Mouse (Mus musculus) embryonic facial prominence, embryonic 11.5 days (tissue): Measurements from ENCODE around the gene Bdkrb2. TPM values are rescaled to one million over a fixed set of nuclear protein-coding genes. Genes with fewer than 3 reads are reported as not detected.

Experiments used
- ATAC-seq: fragments of 200-750 bp; cut with Nextera tagmentation; replicated peaks from 2 replicates; pipeline ENCODE4 v1.8.0; 2017; ENCODE audit warnings: low read depth; ENCODE audit not compliant: insufficient number of reproducible peaks, low FRiP score, low TSS enrichment
- DNase-seq: peaks from one replicate; pipeline ENCODE4 v3.0.0-alpha.2; 2015; ENCODE audit warnings: low spot score
- H3K27ac ChIP-seq: fragments of 300-500 bp; sonication (generic); replicated peaks from 2 replicates; pipeline ENCODE4 v1.5.1; 2014; ENCODE audit warnings: mild to moderate bottlenecking, low read depth, low read length, control low read depth
- H3K27me3 ChIP-seq: fragments of 300-500 bp; sonication (generic); 2 replicates; pipeline ENCODE4 v1.6.1; 2014; ENCODE audit warnings: mild to moderate bottlenecking, low read length, moderate library complexity, mixed read lengths; ENCODE audit not compliant: control insufficient read depth, insufficient read depth
- H3K36me3 ChIP-seq: fragments of 300-500 bp; sonication (generic); replicated peaks from 2 replicates; pipeline ENCODE4 v1.6.1; 2014; ENCODE audit warnings: low read depth, mild to moderate bottlenecking, low read length, moderate library complexity, mixed read lengths; ENCODE audit not compliant: control insufficient read depth, insufficient read depth
- H3K4me1 ChIP-seq: fragments of 300-500 bp; sonication (generic); 2 replicates; pipeline ENCODE4 v1.6.1; 2014; ENCODE audit warnings: low read length, mixed read lengths; ENCODE audit not compliant: control insufficient read depth, insufficient read depth
- H3K4me2 ChIP-seq: fragments of 300-500 bp; sonication (generic); 2 replicates; pipeline ENCODE4 v1.6.1; 2014; ENCODE audit warnings: low read depth, mild to moderate bottlenecking, control low read depth, low read length, moderate library complexity
- H3K4me3 ChIP-seq: fragments of 300-500 bp; sonication (generic); 2 replicates; pipeline ENCODE4 v1.5.1; 2014; ENCODE audit warnings: low read depth, low read length, control low read depth
- H3K9ac ChIP-seq: fragments of 300-500 bp; sonication (generic); replicated peaks from 2 replicates; pipeline ENCODE4 v1.6.1; 2014; ENCODE audit warnings: mild to moderate bottlenecking, control low read depth, low read length
- H3K9me3 ChIP-seq: fragments of 300-500 bp; sonication (generic); replicated peaks from 2 replicates; pipeline ENCODE4 v1.6.1; 2016; ENCODE audit warnings: mild to moderate bottlenecking, low read length, inconsistent platforms, mixed read lengths; ENCODE audit not compliant: control insufficient read depth
- WGBS: fragments of 180-500 bp; shearing (Covaris S2); extraction: QIAGEN DNeasy Blood & Tissue Kit; methylation state at CpG from one replicate; pipeline ENCODE4 v1.1.7; 2014; 5-methylcytosine and 5-hydroxymethylcytosine counted together
- polyA plus RNA-seq: library from polyadenylated mRNA; unstranded; fragments of >200 nt; fragmentation: Nextera tagmentation; extraction: Ambion mirVana; gene quantifications from 2 replicates; pipeline ENCODE4 v1.2.1, GENCODE M21; 2014

Gene Bdkrb2
- polyA plus RNA-seq, result 0.17 and 0.21 TPM in 2 replicates

DNA sequence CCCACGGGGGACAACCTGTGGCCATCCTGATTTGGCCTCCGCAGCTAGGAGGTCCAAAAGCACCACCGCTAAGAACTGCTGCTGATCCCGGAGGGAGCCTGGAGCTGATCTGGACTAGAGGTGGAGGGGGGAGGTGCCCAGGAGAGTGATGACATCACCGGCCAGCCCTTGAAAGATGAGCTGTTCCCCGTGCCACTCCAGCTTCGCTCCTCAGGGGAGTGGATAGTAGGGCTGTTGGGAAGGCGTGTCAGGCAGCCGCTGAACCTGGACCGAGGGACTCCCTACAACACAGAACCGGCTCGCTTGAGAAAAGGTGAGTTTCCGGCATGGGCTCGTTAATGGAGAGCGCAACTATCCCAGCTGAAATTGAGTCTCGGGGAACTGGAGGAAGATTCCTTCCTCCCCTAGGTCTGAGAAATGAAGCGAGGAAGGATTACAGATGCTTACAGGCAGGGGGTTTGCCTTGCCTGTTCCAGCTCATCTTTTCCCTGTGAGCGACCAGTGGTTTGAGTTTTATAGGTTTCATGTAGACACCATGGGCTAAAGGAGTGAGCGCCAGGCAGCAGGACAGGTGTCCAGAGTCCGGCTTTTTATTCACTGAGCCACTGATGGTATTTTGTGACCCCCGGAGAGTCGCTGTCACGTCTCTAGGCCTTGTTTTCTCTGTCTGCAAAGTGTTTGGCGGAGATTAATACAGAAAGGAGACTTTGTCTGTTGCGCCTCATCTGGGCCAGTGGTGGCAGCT is at the start of gene Bdkrb2:
TSS of gene Bdkrb2 (plus strand) at position 291 of the 745 bp plus-strand sequence.
- 3% methylated on average over 25 of the region's 25 CpGs for WGBS
- no peaks in the 10 kb centered on the region for H3K4me1 ChIP-seq
- H3K27ac ChIP-seq, result no peak within 1 kb of the TSS
- ATAC-seq (peak; percentile 79), DNase-seq (peak; percentile 70)
- no peaks in the 10 kb centered on the region for H3K9me3 ChIP-seq
- H3K36me3 ChIP-seq, result no peaks in the 10 kb centered on the region
- peak within 1 kb of the TSS; percentile 67 for H3K4me2 ChIP-seq
- peaks cover 2% of the 10 kb centered on the region; the same call in 1 of the 2 replicates for H3K27me3 ChIP-seq
- peak within 1 kb of the TSS; percentile 22 for H3K4me3 ChIP-seq
- H3K9ac ChIP-seq, result peak within 1 kb of the TSS; percentile 26

- 87% methylated on average over 10 of the region's 10 CpGs for WGBS
- H3K9me3 ChIP-seq, result no peaks in the 10 kb centered on the region
Measured at GRCm38 (mm10) chr12:105514111-105514510, 48.9 kb upstream of the Bdkrb2 start.

GRCm38 (mm10) chr12:105517026-105517675 is 45.9 kb upstream of the Bdkrb2 start:
- 90% methylated on average over 21 of the region's 21 CpGs for WGBS
- no peak overlapping the region for H3K9ac ChIP-seq

More at GRCm38 (mm10) chr12:105514111-105514510, 48.9 kb upstream of the Bdkrb2 start:
- H3K4me2 ChIP-seq, result no peak overlapping the region
- no peaks in the 10 kb centered on the region for H3K36me3 ChIP-seq
- H3K4me1 ChIP-seq, result no peaks in the 10 kb centered on the region
- H3K4me3 ChIP-seq, result no peak overlapping the region
- H3K27me3 ChIP-seq, result no peaks in the 10 kb centered on the region
- no peak overlapping the region for H3K27ac ChIP-seq
- H3K9ac ChIP-seq, result no peak overlapping the region
- ATAC-seq, result no peak
- no peak for DNase-seq

DNA sequence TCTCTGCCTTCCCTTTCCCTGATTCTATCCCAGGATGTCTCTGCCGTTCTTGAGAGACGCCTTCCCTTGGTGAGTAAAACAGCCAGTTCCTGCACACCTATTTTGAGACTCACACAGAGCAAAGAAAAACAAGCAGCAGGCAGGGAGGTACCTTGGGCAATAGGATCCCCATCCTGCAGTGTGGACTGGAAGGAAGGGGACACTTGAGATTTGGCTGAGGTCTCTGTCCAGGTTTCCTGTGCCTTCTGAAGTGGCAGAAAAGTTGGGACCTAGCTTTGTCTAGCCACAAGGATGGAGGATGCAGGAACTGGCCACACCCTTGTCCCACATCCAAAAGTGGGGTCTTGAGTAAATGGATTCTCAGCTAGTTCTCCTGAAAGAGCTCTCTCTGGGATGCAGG is 43.2 kb upstream of the Bdkrb2 start:
- Histone ChIP-seq H3K36me3 (no peaks in the 10 kb centered on the region; the same call in 1 of the 2 replicates), H3K27me3 (no peaks in the 10 kb centered on the region), H3K27ac (no peak overlapping the region), H3K9ac (no peak overlapping the region), H3K4me3 (no peak overlapping the region), H3K4me1 (no peaks in the 10 kb centered on the region), H3K9me3 (no peaks in the 10 kb centered on the region), H3K4me2 (no peak overlapping the region)
- ATAC-seq, result no peak
- 74% methylated on average over 2 of the region's 2 CpGs for WGBS
- DNase-seq, result no peak

More at GRCm38 (mm10) chr12:105517026-105517675, 45.9 kb upstream of the Bdkrb2 start:
- ATAC-seq (no peak), DNase-seq (no peak)
- no peaks in the 10 kb centered on the region for H3K27me3 ChIP-seq
- no peaks in the 10 kb centered on the region; the same call in 1 of the 2 replicates for H3K36me3 ChIP-seq
- H3K4me2 ChIP-seq, result no peak overlapping the region
- no peaks in the 10 kb centered on the region for H3K9me3 ChIP-seq
- no peak overlapping the region for H3K4me3 ChIP-seq
- no peaks in the 10 kb centered on the region for H3K4me1 ChIP-seq
- no peak overlapping the region for H3K27ac ChIP-seq

DNA sequence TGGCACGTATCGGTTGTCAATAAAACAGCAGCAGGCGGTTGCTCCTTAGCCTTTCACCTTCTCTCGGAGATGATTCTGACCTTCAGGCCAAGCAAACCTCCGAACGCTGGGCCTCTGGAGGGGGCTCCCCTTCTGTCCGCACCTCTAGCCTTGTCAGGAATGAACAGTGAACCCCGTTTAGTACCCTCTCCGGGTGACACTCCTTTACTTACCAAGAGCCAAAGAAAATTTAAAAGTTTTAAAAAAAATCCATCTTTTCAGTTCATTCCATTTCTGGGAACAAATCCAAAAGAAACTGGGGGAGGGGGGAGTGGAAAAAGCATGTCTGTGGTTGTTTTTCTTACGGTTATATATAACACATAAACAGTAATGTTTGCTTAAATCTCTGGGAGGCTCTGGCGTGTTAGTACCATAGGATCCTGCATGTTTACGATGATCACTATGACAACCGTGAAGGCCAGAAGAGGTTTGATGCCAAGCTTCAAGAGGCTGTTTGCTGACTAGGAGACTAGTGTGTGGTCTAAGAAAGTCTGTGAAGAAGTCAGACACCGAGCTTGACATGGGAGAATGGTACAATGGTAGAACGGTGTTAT is 41.8 kb upstream of the Bdkrb2 start:
- Histone ChIP-seq H3K36me3 (no peaks in the 10 kb centered on the region; the same call in 1 of the 2 replicates), H3K4me2 (no peak overlapping the region), H3K27ac (no peak overlapping the region), H3K4me1 (no peaks in the 10 kb centered on the region), H3K27me3 (no peaks in the 10 kb centered on the region), H3K9me3 (no peaks in the 10 kb centered on the region), H3K4me3 (no peak overlapping the region), H3K9ac (no peak overlapping the region)
- WGBS, result 73% methylated on average over 15 of the region's 15 CpGs
- ATAC-seq, result no peak
- DNase-seq, result no peak

GRCm38 (mm10) chr12:105523737-105524136 is 39.3 kb upstream of the Bdkrb2 start:
- H3K27me3 ChIP-seq, result no peaks in the 10 kb centered on the region
- H3K4me2 ChIP-seq, result no peak overlapping the region
- WGBS, result 53% methylated on average over 2 of the region's 2 CpGs
- H3K9me3 ChIP-seq, result no peaks in the 10 kb centered on the region
- H3K36me3 ChIP-seq, result no peaks in the 10 kb centered on the region; the same call in 1 of the 2 replicates
- no peak overlapping the region for H3K27ac ChIP-seq
- no peak overlapping the region for H3K9ac ChIP-seq
- DNase-seq (no peak), ATAC-seq (peak; percentile 26; the same call in 1 of the 2 replicates)
- no peak overlapping the region for H3K4me3 ChIP-seq
- H3K4me1 ChIP-seq, result no peaks in the 10 kb centered on the region

DNA sequence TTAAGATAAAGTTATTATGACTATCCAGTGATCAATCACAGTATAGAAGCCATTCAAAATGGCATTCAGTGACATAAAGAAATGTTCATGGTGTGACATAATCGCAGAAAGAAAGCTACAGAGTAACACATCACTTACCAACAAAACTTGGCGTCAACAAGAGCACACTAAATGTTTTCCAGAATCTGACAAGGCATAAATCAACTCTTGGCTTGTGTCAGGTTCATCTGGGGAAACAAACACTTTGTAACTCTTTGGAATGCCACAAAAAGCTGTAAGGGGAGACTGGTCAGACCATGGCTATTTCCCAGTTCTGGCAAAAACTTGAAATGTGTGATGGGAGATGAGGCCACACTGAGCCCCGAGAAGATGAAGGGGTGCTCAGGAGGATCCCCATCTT is 36.8 kb upstream of the Bdkrb2 start:
- Histone ChIP-seq H3K27me3 (no peaks in the 10 kb centered on the region), H3K4me1 (no peaks in the 10 kb centered on the region), H3K36me3 (no peaks in the 10 kb centered on the region; the same call in 1 of the 2 replicates), H3K9me3 (no peaks in the 10 kb centered on the region), H3K4me2 (no peak overlapping the region), H3K4me3 (no peak overlapping the region), H3K27ac (no peak overlapping the region), H3K9ac (no peak overlapping the region)
- WGBS, result 86% methylated on average over 3 of the region's 3 CpGs
- ATAC-seq (no peak), DNase-seq (no peak)
